Mouse (Mus musculus): ENCODE data around the gene Spaca3.

Spaca3 gene

GRCm38 (mm10) chr11:80858065-80858464 is at the start of gene Spaca3:
Gene Spaca3 (plus strand): TSS chr11:80858365.
- DNase-seq, result no peak

- DNase-seq, result peak; percentile 37
Observed at GRCm38 (mm10) chr11:80808551-80809070, 49.6 kb upstream of the Spaca3 start.

GRCm38 (mm10) chr11:80809666-80809992 is 48.5 kb upstream of the Spaca3 start:
- no peak for DNase-seq

- peak; percentile 50 for DNase-seq
Observed at GRCm38 (mm10) chr11:80809993-80810821, 48.0 kb upstream of the Spaca3 start, which contains the start of gene Tmem98. Gene Tmem98 (plus strand): TSS chr11:80810175.

GRCm38 (mm10) chr11:80811156-80811555 is 47.0 kb upstream of the Spaca3 start:
- no peak for DNase-seq

- no peak for DNase-seq
Observed at GRCm38 (mm10) chr11:80815354-80815753, 42.8 kb upstream of the Spaca3 start.

- DNase-seq, result peak; percentile 85
Observed at GRCm38 (mm10) chr11:80818060-80818697, 40.0 kb upstream of the Spaca3 start.

- peak; percentile 11 for DNase-seq
Observed at GRCm38 (mm10) chr11:80820085-80820484, 38.1 kb upstream of the Spaca3 start.

- peak; percentile 47 for DNase-seq
Observed at GRCm38 (mm10) chr11:80821296-80821695, 36.9 kb upstream of the Spaca3 start.

GRCm38 (mm10) chr11:80821794-80822193 is 36.4 kb upstream of the Spaca3 start:
- DNase-seq, result no peak

- no peak for DNase-seq
Observed at GRCm38 (mm10) chr11:80835395-80835794, 22.8 kb upstream of the Spaca3 start.

GRCm38 (mm10) chr11:80835841-80836240 is 22.3 kb upstream of the Spaca3 start:
- no peak for DNase-seq

GRCm38 (mm10) chr11:80838724-80839123 is 19.4 kb upstream of the Spaca3 start:
- DNase-seq, result no peak

- no peak for DNase-seq
Observed at GRCm38 (mm10) chr11:80843435-80843834, 14.7 kb upstream of the Spaca3 start.

GRCm38 (mm10) chr11:80845486-80845885 is 12.7 kb upstream of the Spaca3 start:
- peak; percentile 20 for DNase-seq

- DNase-seq, result no peak
Observed at GRCm38 (mm10) chr11:80846115-80846514, 12.1 kb upstream of the Spaca3 start.

- no peak for DNase-seq
Observed at GRCm38 (mm10) chr11:80848131-80848530, 10.0 kb upstream of the Spaca3 start.

- peak; percentile 51 for DNase-seq
Observed at GRCm38 (mm10) chr11:80851859-80852258, 6.3 kb upstream of the Spaca3 start.

- peak; percentile 25 for DNase-seq
Observed at GRCm38 (mm10) chr11:80853014-80853413, 5.2 kb upstream of the Spaca3 start.

GRCm38 (mm10) chr11:80854430-80854829 is 3.7 kb upstream of the Spaca3 start:
- DNase-seq, result no peak

GRCm38 (mm10) chr11:80854908-80855307 is 3.3 kb upstream of the Spaca3 start:
- no peak for DNase-seq

GRCm38 (mm10) chr11:80856827-80857226 is 1.3 kb upstream of the Spaca3 start:
- no peak for DNase-seq

GRCm38 (mm10) chr11:80862941-80863340 is 4.8 kb downstream of the Spaca3 start:
- DNase-seq, result no peak

GRCm38 (mm10) chr11:80868039-80868438 is 9.9 kb downstream of the Spaca3 start:
- no peak for DNase-seq

Measured in lung, postnatal 14 days (tissue).